Mouse (Mus musculus) lung, adult 2 months (tissue): ENCODE data around the gene Ano10.

Source experiments
- CTCF ChIP-seq: fragments of 200-500 bp; IDR thresholded peaks from 2 replicates; pipeline ENCODE4 v1.5.1; 2011; ENCODE audit warnings: mild to moderate bottlenecking, low read length, control low read depth; ENCODE audit not compliant: insufficient read depth
- POLR2A ChIP-seq: fragments of 200-500 bp; IDR thresholded peaks from 2 replicates; pipeline ENCODE4 v1.6.1; 2011; ENCODE audit warnings: low read depth, mild to moderate bottlenecking, control low read depth, low read length, borderline replicate concordance; ENCODE audit errors: extremely low read depth

- no peak for TF ChIP-seq CTCF
- TF ChIP-seq POLR2A = no peak
Observed at GRCm38 (mm10) chr9:122296169-122296568, 1.9 kb upstream of the Ano10 start.
